Mouse (Mus musculus) lung, postnatal 0 days (tissue): ENCODE results near the gene Oaz2.

ENCODE experiments used
- CTCF ChIP-seq: IDR thresholded peaks from 2 replicates; pipeline ENCODE4 v1.5.1; 2016; ENCODE audit warnings: antibody characterized with exemption, mild to moderate bottlenecking
- EP300 ChIP-seq: IDR thresholded peaks from 2 replicates; pipeline ENCODE4 v1.6.1; 2016; ENCODE audit warnings: antibody characterized with exemption, mild to moderate bottlenecking, control low read depth

GRCm38 (mm10) chr9:65695646-65696045 lies 27.8 kb downstream of the Oaz2 start:
- TF ChIP-seq CTCF (peak; percentile 77), EP300 (peak; percentile 54)
